Comparison of ENCODE assay signal across 8 mouse cellular contexts in genomic region chr9:66069583-66069982, GRCm38 (mm10). TPM values are rescaled to one million over a fixed set of nuclear protein-coding genes. Genes with fewer than 3 reads are reported as not detected.
DNase-seq lines count a peak whose midpoint lies in the region; ATAC-seq and TF ChIP-seq lines count a peak whose summit lies in the region.

Gene Snx22, minus strand, starts transcription at chr9:66069719.

- H3K9me3 ChIP-seq in erythroblast, embryonic 14.5 days (ENCODE audit: control insufficient read depth, low read length) = peaks cover 21% of the 10 kb centered on the region
- H3K9me3 ChIP-seq in heart, embryonic 12.5 days (replicated peaks) = 0 out of 2 replicates have a peak, but pooled peaks cover 3% of the 10 kb centered on the region
- no peaks in the 10 kb centered on the region for H3K9me3 ChIP-seq in kidney, embryonic 16.5 days (ENCODE audit: low read length)
- no peaks in the 10 kb centered on the region for H3K9me3 ChIP-seq in liver, embryonic 14.5 days (ENCODE audit: control insufficient read depth, low read length)

- H3K27me3 ChIP-seq in erythroblast, embryonic 14.5 days (ENCODE audit: control insufficient read depth) = peaks cover 27% of the 10 kb centered on the region
- peaks cover 12% of the 10 kb centered on the region; the same call in 1 of the 2 replicates for H3K27me3 ChIP-seq in heart, embryonic 12.5 days (replicated peaks)
- H3K27me3 ChIP-seq in kidney, embryonic 16.5 days (ENCODE audit: insufficient read depth, low read length) = peaks cover 16% of the 10 kb centered on the region; the same call in 1 of the 2 replicates
- H3K27me3 ChIP-seq in liver, embryonic 14.5 days (ENCODE audit: control insufficient read depth, insufficient read depth, low read length) = peaks cover 8% of the 10 kb centered on the region
- H3K27me3 ChIP-seq in splenic B cell, adult 2 months (ENCODE audit: control insufficient read depth, insufficient read depth, low read length, poor library complexity, severe bottlenecking) = no peaks in the 10 kb centered on the region

- peak within 1 kb of the TSS; percentile 40 for H3K4me3 ChIP-seq in brown adipose tissue, adult 24 weeks (ENCODE audit: insufficient read depth, low read depth, low read length)
- peak within 1 kb of the TSS; percentile 81 for H3K4me3 ChIP-seq in erythroblast, embryonic 14.5 days (replicated peaks)
- peak within 1 kb of the TSS; percentile 54 for H3K4me3 ChIP-seq in heart, embryonic 12.5 days
- peak within 1 kb of the TSS; percentile 58 for H3K4me3 ChIP-seq in kidney, embryonic 16.5 days (ENCODE audit: low read length)
- H3K4me3 ChIP-seq in liver, embryonic 14.5 days (ENCODE audit: insufficient read depth in 1 of 2, low read depth in 2 of 2, low read length in 2 of 2) = peak within 1 kb of the TSS; percentile 79 to 93

- TF ChIP-seq CTCF in liver, embryonic 14.5 days (IDR thresholded peaks at IDR 0.05; ENCODE audit: low read depth) = no peak

- H3K36me3 ChIP-seq in erythroblast, embryonic 14.5 days (ENCODE audit: control insufficient read depth) = peaks cover 52% of the 10 kb centered on the region
- peaks cover 26% of the 10 kb centered on the region for H3K36me3 ChIP-seq in heart, embryonic 12.5 days
- peaks cover 23% of the 10 kb centered on the region for H3K36me3 ChIP-seq in kidney, embryonic 16.5 days (ENCODE audit: insufficient read depth, low read length)
- peaks cover 32% of the 10 kb centered on the region for H3K36me3 ChIP-seq in liver, embryonic 14.5 days (replicated peaks; ENCODE audit: control insufficient read depth, insufficient read depth, low read depth)
- peaks cover 5% of the 10 kb centered on the region; the same call in 1 of the 2 replicates for H3K36me3 ChIP-seq in splenic B cell, adult 2 months (ENCODE audit: control insufficient read depth, insufficient read depth, low read length, poor library complexity, severe bottlenecking)

- WGBS in heart, embryonic 12.5 days = 1% methylated on average over 22 of the region's 22 CpGs
- WGBS in kidney, embryonic 16.5 days = 0% methylated on average over 22 of the region's 22 CpGs
- WGBS in liver, embryonic 14.5 days (ENCODE audit: insufficient replicate concordance) = under 1% methylated on average over 22 of the region's 22 CpGs

- H3K27ac ChIP-seq in brown adipose tissue, adult 24 weeks (replicated peaks; ENCODE audit: low read depth, low read length) = no peak within 1 kb of the TSS
- no peak within 1 kb of the TSS for H3K27ac ChIP-seq in heart, embryonic 12.5 days (ENCODE audit: poor library complexity, severe bottlenecking)
- no peak within 1 kb of the TSS for H3K27ac ChIP-seq in kidney, embryonic 16.5 days (ENCODE audit: low read length)
- peak within 1 kb of the TSS; percentile 92 for H3K27ac ChIP-seq in liver, embryonic 14.5 days

- H3K4me2 ChIP-seq in heart, embryonic 12.5 days = peak within 1 kb of the TSS; percentile 91
- H3K4me2 ChIP-seq in kidney, embryonic 16.5 days (replicated peaks; ENCODE audit: low read depth, low read length) = peak within 1 kb of the TSS; percentile 83
- peak within 1 kb of the TSS; percentile 81 for H3K4me2 ChIP-seq in liver, embryonic 14.5 days (ENCODE audit: low read depth)

- peak; percentile 78 for DNase-seq in CD4-positive, CD25-positive, alpha-beta regulatory T cell, adult 2 months (ENCODE audit: low read depth, low spot score)
- peak; percentile 92 to 94 (median 93) for DNase-seq in liver, embryonic 14.5 days (ENCODE audit: low read depth in 3 of 3, low spot score in 3 of 3)
- peak; percentile 52 to 67 for DNase-seq in natural killer cell, adult 2 months (ENCODE audit: low spot score in 2 of 2)
- peak; percentile 75 for DNase-seq in splenic B cell, adult 2 months (ENCODE audit: low read depth, low spot score)

- no peaks in the 10 kb centered on the region; the same call in 1 of the 2 replicates for H3K4me1 ChIP-seq in brown adipose tissue, adult 24 weeks (ENCODE audit: control insufficient read depth, insufficient read depth, insufficient read length, low read length)
- peaks cover 79% of the 10 kb centered on the region for H3K4me1 ChIP-seq in erythroblast, embryonic 14.5 days (ENCODE audit: control insufficient read depth)
- peaks cover 22% of the 10 kb centered on the region for H3K4me1 ChIP-seq in heart, embryonic 12.5 days (replicated peaks)
- H3K4me1 ChIP-seq in kidney, embryonic 16.5 days (ENCODE audit: insufficient read depth, low read length) = peaks cover 5% of the 10 kb centered on the region; the same call in 1 of the 2 replicates
- peaks cover 15 to 22% of the 10 kb centered on the region in 2 experiments for H3K4me1 ChIP-seq in liver, embryonic 14.5 days (replicated peaks; ENCODE audit: control insufficient read depth in 2 of 2, insufficient read depth in 2 of 2, low read length in 1 of 2)

- TF ChIP-seq EP300 in liver, embryonic 14.5 days (IDR thresholded peaks at IDR 0.05; ENCODE audit: low read depth) = peak; percentile 59; the same call in 1 of the 2 replicates

- peak; percentile 98 for ATAC-seq in heart, embryonic 12.5 days (ENCODE audit: insufficient number of reproducible peaks, low FRiP score)
- peak; percentile 92 for ATAC-seq in kidney, embryonic 16.5 days (ENCODE audit: low FRiP score, low TSS enrichment)
- peak; percentile 95 for ATAC-seq in liver, embryonic 14.5 days (ENCODE audit: insufficient read depth)

- peak within 1 kb of the TSS; percentile 71 for H3K9ac ChIP-seq in heart, embryonic 12.5 days
- peak within 1 kb of the TSS; percentile 56 for H3K9ac ChIP-seq in kidney, embryonic 16.5 days (replicated peaks; ENCODE audit: low read length)
- H3K9ac ChIP-seq in liver, embryonic 14.5 days (replicated peaks) = peak within 1 kb of the TSS; percentile 97

RNA-seq across cellular contexts. Expression of gene Snx22, which starts in this region (rescaled TPM):
- polyA plus RNA-seq in brown adipose tissue, adult 24 weeks (2012; ENCODE audit: insufficient read depth, insufficient read length, missing spikeins) = 0.46 TPM in 1 of 2 replicates, not detected in the other
- polyA plus RNA-seq in erythroblast, embryonic 14.5 days (2012) = 13.3 and 20.5 TPM in 2 replicates
- polyA plus RNA-seq in heart, embryonic 12.5 days (2016; fragmentation: Nextera tagmentation; extraction: Ambion mirVana) = 2.4 and 3.0 TPM in 2 replicates
- 1.4 and 1.7 TPM in 2 replicates for polyA plus RNA-seq in kidney, embryonic 16.5 days (2015; fragmentation: Nextera tagmentation; extraction: Ambion mirVana)
- 26.7 and 32.8 TPM in 2 replicates for polyA plus RNA-seq in liver, embryonic 14.5 days (2012; rRNA removed)
- polyA plus RNA-seq in liver, embryonic 14.5 days (2014; fragmentation: Nextera tagmentation; extraction: Ambion mirVana) = 25.4 and 26.5 TPM in 2 replicates
